Mouse (Mus musculus): ENCODE data around the gene Exoc4.

DNA sequence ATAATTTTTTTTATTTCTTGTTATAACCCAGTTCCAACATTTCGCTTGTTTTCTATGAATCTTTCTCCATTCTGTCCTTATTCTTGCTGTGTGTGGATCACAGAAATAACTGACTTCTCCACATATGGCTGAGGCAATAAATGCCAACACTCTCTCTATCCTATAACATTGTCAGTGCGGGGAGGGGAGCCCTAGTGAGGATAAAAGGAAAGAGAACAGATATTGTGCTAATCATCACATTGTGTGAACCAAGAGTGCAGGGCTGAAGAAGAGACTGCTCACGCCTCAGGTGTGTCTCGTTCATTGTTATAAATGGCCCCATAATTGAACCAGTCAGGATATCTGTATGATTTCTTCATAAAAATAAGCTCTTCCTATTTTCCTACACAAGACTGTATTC lies 665.1 kb downstream of the Exoc4 start:
- TF ChIP-seq CTCF (IDR thresholded peaks at IDR 0.05; ENCODE audit: low read depth) (no peak), EP300 (optimal IDR thresholded peaks at IDR 0.05) (no peak)
